Mouse (Mus musculus): Measurements from ENCODE around the gene Eif4a3. TPM values are rescaled to one million over a fixed set of nuclear protein-coding genes. Genes with fewer than 3 reads are reported as not detected.
A peak's percentile ranks its signal among the peaks of the same experiment; 100 is the strongest.
"Not testable (repeated sequence)": the region's sequence is repeated elsewhere in the genome, so short reads cannot be mapped to it uniquely, and the experiment has no call there.

Eif4a3 gene
- polyA plus RNA-seq, 1 experiment: 73.4 TPM

DNA sequence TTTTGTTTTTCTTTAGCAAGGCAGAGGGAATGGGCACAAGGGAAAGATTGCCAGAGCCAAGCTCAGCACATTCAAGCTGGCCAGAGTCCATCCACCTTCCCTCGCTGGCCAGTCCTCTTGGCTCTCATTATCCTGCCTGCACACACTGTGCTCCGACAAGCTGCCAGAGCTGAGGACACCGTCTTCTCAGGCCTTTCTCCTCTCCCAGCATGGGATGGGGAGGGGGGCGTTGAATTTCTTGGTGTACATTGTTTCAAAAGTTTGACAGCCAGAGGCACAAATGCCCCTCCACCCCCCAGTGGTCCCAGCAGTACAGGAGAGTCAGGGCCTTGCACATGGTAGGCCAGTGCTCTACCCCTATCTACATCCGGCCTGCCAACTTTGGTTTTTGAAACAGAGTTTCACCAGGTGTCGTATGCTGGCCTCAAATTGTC lies 32.6 kb downstream of the Eif4a3 start:
- no peaks in the 10 kb centered on the region for H3K36me3 ChIP-seq (ENCODE audit: control insufficient read depth, insufficient read depth, low read length)
- no peak overlapping the region for H3K27ac ChIP-seq (ENCODE audit: insufficient read depth, low read length)
- TF ChIP-seq POLR2A (IDR thresholded peaks at IDR 0.05; ENCODE audit: low read depth, low read length) (no peak), CTCF (IDR thresholded peaks at IDR 0.05; ENCODE audit: extremely low read depth, insufficient read depth, insufficient read length, insufficient replicate concordance) (no peak)
- H3K27me3 ChIP-seq (ENCODE audit: control insufficient read depth, insufficient read depth, low read length): no peaks in the 10 kb centered on the region
- no peak for DNase-seq (ENCODE audit: low read depth in 1 of 2, low spot score in 2 of 2)
- no peaks in the 10 kb centered on the region; the same call in 1 of the 2 replicates for H3K4me1 ChIP-seq (ENCODE audit: control insufficient read depth, insufficient read depth, insufficient read length)
- WGBS: 56% methylated on average over 6 of the region's 6 CpGs
- H3K4me3 ChIP-seq (ENCODE audit: extremely low read depth, insufficient read depth, insufficient read length): no peak overlapping the region

DNA sequence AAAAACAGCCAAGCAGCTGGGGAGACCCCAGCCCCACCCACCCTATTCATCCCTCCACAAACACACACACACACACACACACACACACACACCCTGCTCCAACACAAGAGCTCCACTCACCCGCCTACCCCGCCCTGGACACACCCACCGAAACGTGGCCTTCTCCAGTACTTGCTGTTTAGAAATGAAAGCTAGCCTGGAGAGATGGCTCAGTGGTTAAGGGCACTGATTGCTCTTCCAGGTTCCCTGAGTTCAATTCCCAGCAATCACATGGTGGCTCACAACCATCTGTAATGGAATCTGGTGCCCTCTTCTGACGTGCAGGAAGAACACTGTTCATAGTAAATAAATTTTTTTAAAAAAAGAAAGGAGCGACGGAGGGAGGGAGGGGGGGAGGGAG lies 34.1 kb downstream of the Eif4a3 start:
- no peak for DNase-seq (ENCODE audit: low read depth in 1 of 2, low spot score in 2 of 2)
- Histone ChIP-seq H3K27me3 (ENCODE audit: control insufficient read depth, insufficient read depth, low read length) (no peaks in the 10 kb centered on the region), H3K4me3 (ENCODE audit: extremely low read depth, insufficient read depth, insufficient read length) (no peak overlapping the region), H3K4me1 (ENCODE audit: control insufficient read depth, insufficient read depth, insufficient read length) (no peaks in the 10 kb centered on the region; the same call in 1 of the 2 replicates), H3K27ac (ENCODE audit: insufficient read depth, low read length) (no peak overlapping the region), H3K36me3 (ENCODE audit: control insufficient read depth, insufficient read depth, low read length) (no peaks in the 10 kb centered on the region)
- WGBS: 81% methylated on average over 7 of the region's 7 CpGs
- TF ChIP-seq CTCF (IDR thresholded peaks at IDR 0.05; ENCODE audit: extremely low read depth, insufficient read depth, insufficient read length, insufficient replicate concordance) (no peak), POLR2A (IDR thresholded peaks at IDR 0.05; ENCODE audit: low read depth, low read length) (no peak)

DNA sequence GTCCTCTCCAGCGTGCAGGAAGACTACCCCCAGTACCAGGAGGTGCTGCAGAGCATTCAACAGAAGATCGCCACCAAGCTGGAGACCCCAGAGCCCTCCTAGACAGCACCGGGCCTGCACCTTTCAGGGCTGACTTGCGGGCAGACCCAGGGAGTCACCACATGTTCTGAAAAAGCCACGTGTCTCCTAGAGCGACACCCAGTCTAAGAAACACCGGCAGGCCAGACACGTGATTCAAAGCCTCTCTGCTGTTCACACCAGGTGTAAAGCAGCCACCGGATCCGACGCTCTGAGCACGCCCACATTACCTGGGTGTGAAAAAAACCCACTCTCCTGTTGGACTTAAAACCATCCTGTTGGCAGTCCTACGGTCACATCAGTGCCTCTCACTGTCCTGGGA lies 35.5 kb downstream of the Eif4a3 start:
- 93% methylated on average over 13 of the region's 13 CpGs for WGBS
- Histone ChIP-seq H3K27ac (ENCODE audit: insufficient read depth, low read length) (no peak overlapping the region), H3K36me3 (ENCODE audit: control insufficient read depth, insufficient read depth, low read length) (no peaks in the 10 kb centered on the region), H3K4me3 (ENCODE audit: extremely low read depth, insufficient read depth, insufficient read length) (no peak overlapping the region), H3K27me3 (ENCODE audit: control insufficient read depth, insufficient read depth, low read length) (no peaks in the 10 kb centered on the region), H3K4me1 (ENCODE audit: control insufficient read depth, insufficient read depth, insufficient read length) (no peaks in the 10 kb centered on the region; the same call in 1 of the 2 replicates)
- TF ChIP-seq CTCF (IDR thresholded peaks at IDR 0.05; ENCODE audit: extremely low read depth, insufficient read depth, insufficient read length, insufficient replicate concordance) (no peak), POLR2A (IDR thresholded peaks at IDR 0.05; ENCODE audit: low read depth, low read length) (no peak)
- DNase-seq (ENCODE audit: low read depth in 1 of 2, low spot score in 2 of 2): no peak

GRCm38 (mm10) chr11:119259977-119260376 lies 39.9 kb downstream of the Eif4a3 start:
- TF ChIP-seq CTCF (IDR thresholded peaks at IDR 0.05; ENCODE audit: extremely low read depth, insufficient read depth, insufficient read length, insufficient replicate concordance) (no peak), POLR2A (IDR thresholded peaks at IDR 0.05; ENCODE audit: low read depth, low read length) (no peak)
- Histone ChIP-seq H3K36me3 (ENCODE audit: control insufficient read depth, insufficient read depth, low read length) (no peaks in the 10 kb centered on the region), H3K4me1 (ENCODE audit: control insufficient read depth, insufficient read depth, insufficient read length) (no peaks in the 10 kb centered on the region), H3K27me3 (ENCODE audit: control insufficient read depth, insufficient read depth, low read length) (no peaks in the 10 kb centered on the region), H3K4me3 (ENCODE audit: extremely low read depth, insufficient read depth, insufficient read length) (no peak overlapping the region), H3K27ac (ENCODE audit: insufficient read depth, low read length) (no peak overlapping the region)
- DNase-seq (ENCODE audit: low read depth in 1 of 2, low spot score in 2 of 2): no peak
- 93% methylated on average over 8 of the region's 8 CpGs for WGBS

DNA sequence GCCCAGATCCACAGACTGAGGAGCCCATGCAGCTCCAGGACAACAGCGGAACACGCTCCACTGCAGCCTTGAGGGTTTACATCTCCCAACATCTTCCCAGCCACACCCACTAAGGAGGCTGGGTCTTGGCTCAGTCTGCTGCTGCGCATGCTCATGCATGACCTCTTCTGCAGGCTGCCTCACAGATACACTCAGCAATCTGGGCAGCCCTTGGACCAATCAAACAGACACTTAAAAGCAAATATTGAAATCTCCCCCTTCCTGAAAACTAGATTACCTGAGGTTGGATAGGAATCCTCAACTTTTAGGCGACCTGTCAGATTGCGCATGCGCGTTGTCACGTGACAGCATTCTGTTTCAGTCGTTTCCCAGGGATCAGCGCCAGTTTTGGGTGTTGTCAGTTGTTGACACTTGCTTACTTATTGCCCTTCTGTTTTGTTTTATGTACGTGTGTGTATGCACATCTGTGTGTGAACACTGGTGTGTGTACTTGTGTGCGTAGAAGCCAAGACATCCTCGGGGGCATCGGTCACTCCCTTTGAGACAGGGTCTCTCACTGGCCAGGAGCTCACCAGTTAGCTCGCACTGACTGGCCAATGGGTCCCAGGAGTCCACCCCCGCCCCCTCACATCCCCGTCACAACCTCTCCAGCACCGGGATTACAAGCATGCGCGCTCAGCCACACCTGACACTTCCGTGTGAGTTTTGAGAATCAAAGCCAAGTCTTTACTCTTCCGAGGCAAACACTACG lies 41.1 kb downstream of the Eif4a3 start:
- Histone ChIP-seq H3K27me3 (ENCODE audit: control insufficient read depth, insufficient read depth, low read length) (no peaks in the 10 kb centered on the region), H3K36me3 (ENCODE audit: control insufficient read depth, insufficient read depth, low read length) (no peaks in the 10 kb centered on the region), H3K4me3 (ENCODE audit: extremely low read depth, insufficient read depth, insufficient read length) (peak overlapping the region; percentile 50), H3K4me1 (ENCODE audit: control insufficient read depth, insufficient read depth, insufficient read length) (no peaks in the 10 kb centered on the region), H3K27ac (ENCODE audit: insufficient read depth, low read length) (no peak overlapping the region)
- no peak for TF ChIP-seq POLR2A (IDR thresholded peaks at IDR 0.05; ENCODE audit: low read depth, low read length)
- no peak for TF ChIP-seq CTCF (IDR thresholded peaks at IDR 0.05; ENCODE audit: extremely low read depth, insufficient read depth, insufficient read length, insufficient replicate concordance)
- 67% methylated on average over 23 of the region's 23 CpGs for WGBS
- DNase-seq (ENCODE audit: low read depth in 1 of 2, low spot score in 2 of 2): peak in 1 of 2 experiments; percentile 27

DNA sequence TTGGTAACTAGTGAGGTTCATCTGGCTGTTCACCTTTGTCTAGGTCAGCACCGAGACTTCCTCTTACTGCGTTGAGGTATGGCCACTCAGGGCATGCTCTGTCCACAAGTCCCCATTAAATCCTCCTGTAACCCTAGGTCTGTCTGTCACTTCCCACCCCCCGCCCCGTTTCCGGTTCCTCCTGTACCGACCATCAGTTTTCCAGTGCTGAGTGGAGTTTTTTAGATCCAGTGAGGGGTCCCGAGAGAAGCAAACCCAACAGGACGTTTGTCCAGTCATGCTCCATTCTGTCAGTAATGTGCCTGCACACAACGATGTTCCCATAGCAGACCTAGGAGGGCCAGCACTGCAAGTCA lies 41.7 kb downstream of the Eif4a3 start:
- WGBS: 65% methylated on average over 9 of the region's 9 CpGs

DNA sequence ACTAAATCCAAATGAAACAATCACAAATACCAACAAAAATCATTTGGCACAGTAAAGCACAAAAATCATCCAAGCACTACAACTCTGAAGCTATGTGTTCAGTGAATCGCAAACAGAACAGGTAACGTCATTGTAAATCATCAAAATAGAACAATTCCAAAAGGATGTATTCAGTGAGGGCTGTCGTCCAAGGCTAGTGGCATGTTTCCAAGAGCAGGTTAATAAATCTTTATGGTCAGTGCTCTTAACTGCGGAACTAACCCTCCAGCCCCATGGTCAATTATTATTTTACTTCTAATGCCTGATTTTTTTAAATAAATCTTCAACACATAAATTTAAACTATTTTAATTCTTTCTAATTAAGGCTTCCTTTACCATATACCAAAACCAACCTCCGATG lies 43.3 kb downstream of the Eif4a3 start:
- not testable (repeated sequence) for H3K36me3 ChIP-seq (ENCODE audit: control insufficient read depth, insufficient read depth, low read length); H3K4me1 ChIP-seq (ENCODE audit: control insufficient read depth, insufficient read depth, insufficient read length); H3K4me3 ChIP-seq (ENCODE audit: extremely low read depth, insufficient read depth, insufficient read length); H3K27me3 ChIP-seq (ENCODE audit: control insufficient read depth, insufficient read depth, low read length); DNase-seq (ENCODE audit: low read depth in 1 of 2, low spot score in 2 of 2); H3K27ac ChIP-seq (ENCODE audit: insufficient read depth, low read length)
- WGBS: 94% methylated on average over 5 of the region's 5 CpGs

More for the DNA sequence above, 41.7 kb downstream of the Eif4a3 start:
- H3K36me3 ChIP-seq (ENCODE audit: control insufficient read depth, insufficient read depth, low read length): no peaks in the 10 kb centered on the region
- no peak overlapping the region for H3K27ac ChIP-seq (ENCODE audit: insufficient read depth, low read length)
- no peak for TF ChIP-seq POLR2A (IDR thresholded peaks at IDR 0.05; ENCODE audit: low read depth, low read length)
- no peak for TF ChIP-seq CTCF (IDR thresholded peaks at IDR 0.05; ENCODE audit: extremely low read depth, insufficient read depth, insufficient read length, insufficient replicate concordance)
- H3K27me3 ChIP-seq (ENCODE audit: control insufficient read depth, insufficient read depth, low read length): no peaks in the 10 kb centered on the region
- H3K4me1 ChIP-seq (ENCODE audit: control insufficient read depth, insufficient read depth, insufficient read length): no peaks in the 10 kb centered on the region
- no peak overlapping the region for H3K4me3 ChIP-seq (ENCODE audit: extremely low read depth, insufficient read depth, insufficient read length)
- DNase-seq (ENCODE audit: low read depth in 1 of 2, low spot score in 2 of 2): no peak

Measured in spleen, adult 2 months (tissue).